Mouse (Mus musculus) spleen, adult 2 months (tissue): ENCODE measurements around the gene Izumo1. TPM values are rescaled to one million over a fixed set of nuclear protein-coding genes. Genes with fewer than 3 reads are reported as not detected.

Experiments used
- DNase-seq, 2 experiments: peaks; one replicate each; pipeline versions ENCODE4 v3.0.0 to v3.0.0-alpha.2; 2012 to 2021; ENCODE audit warnings: low spot score in 2 of 2, low read depth in 1 of 2
- H3K27ac ChIP-seq: fragments of 200-500 bp; 2 replicates; pipeline ENCODE4 v1.5.1; 2012; ENCODE audit warnings: low read length, inconsistent platforms; ENCODE audit not compliant: insufficient read depth
- H3K27me3 ChIP-seq: fragments of 200-500 bp; 2 replicates; pipeline ENCODE4 v1.6.1; 2012; ENCODE audit warnings: mild to moderate bottlenecking, moderate library complexity, low read length, inconsistent platforms; ENCODE audit not compliant: control insufficient read depth, insufficient read depth
- H3K36me3 ChIP-seq: fragments of 200-500 bp; 2 replicates; pipeline ENCODE4 v1.6.1; 2012; ENCODE audit warnings: mild to moderate bottlenecking, low read length, inconsistent platforms; ENCODE audit not compliant: control insufficient read depth, insufficient read depth
- H3K4me1 ChIP-seq: fragments of 200-500 bp; 2 replicates; pipeline ENCODE4 v1.6.1; 2011; ENCODE audit warnings: inconsistent platforms; ENCODE audit not compliant: control insufficient read depth, insufficient read depth, insufficient read length
- H3K4me3 ChIP-seq: fragments of 200-500 bp; 2 replicates; pipeline ENCODE4 v1.5.1; 2011; ENCODE audit warnings: mild to moderate bottlenecking, inconsistent platforms; ENCODE audit not compliant: insufficient read depth, insufficient read length; ENCODE audit errors: extremely low read depth
- CTCF ChIP-seq: fragments of 200-500 bp; IDR thresholded peaks from 2 replicates; pipeline ENCODE4 v1.5.1; 2011; ENCODE audit warnings: mild to moderate bottlenecking, inconsistent platforms; ENCODE audit not compliant: insufficient read depth, insufficient read length, insufficient replicate concordance; ENCODE audit errors: extremely low read depth
- POLR2A ChIP-seq: fragments of 200-500 bp; IDR thresholded peaks from 2 replicates; pipeline ENCODE4 v1.6.1; 2011; ENCODE audit warnings: low read depth, low read length, inconsistent platforms
- WGBS: fragments of 180-500 bp; shearing (Covaris S2); methylation state at CpG from one replicate; pipeline ENCODE4 v1.1.7; 2018; 5-methylcytosine and 5-hydroxymethylcytosine counted together
- polyA plus RNA-seq: library from polyadenylated mRNA; depleted of rRNA; stranded (reverse); fragments of >200 nt; gene quantifications from 2 replicates; pipeline ENCODE4 v1.2.3, GENCODE M21; 2012

The Izumo1 gene
- polyA plus RNA-seq, 1 experiment: 0.63 TPM

DNA sequence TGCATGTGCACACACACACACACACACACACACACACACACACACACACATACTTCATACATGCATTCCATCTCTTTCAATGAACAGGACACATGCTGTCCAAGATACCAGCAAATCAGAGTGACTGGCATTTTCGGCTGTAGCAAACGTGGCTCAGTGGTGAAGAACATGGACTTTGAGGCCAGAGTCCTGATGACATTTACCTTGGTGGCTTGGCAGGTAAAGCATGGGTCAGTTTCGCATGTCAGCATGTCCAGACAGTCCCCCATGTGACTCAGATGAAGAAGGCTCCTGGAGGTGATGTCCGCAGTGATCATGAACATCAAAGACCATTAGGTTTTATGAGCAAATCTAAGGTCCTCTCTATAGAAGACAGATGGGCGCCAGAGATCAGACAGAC lies 24.6 kb upstream of the Izumo1 start:
- DNase-seq: no peak
- no peak overlapping the region for H3K4me3 ChIP-seq
- H3K4me1 ChIP-seq: peaks cover 2% of the 10 kb centered on the region; the same call in 1 of the 2 replicates
- H3K27me3 ChIP-seq: no peaks in the 10 kb centered on the region
- no peaks in the 10 kb centered on the region for H3K36me3 ChIP-seq
- TF ChIP-seq POLR2A (no peak), CTCF (no peak)
- 91% methylated on average over 5 of the region's 5 CpGs for WGBS
- no peak overlapping the region for H3K27ac ChIP-seq

DNA sequence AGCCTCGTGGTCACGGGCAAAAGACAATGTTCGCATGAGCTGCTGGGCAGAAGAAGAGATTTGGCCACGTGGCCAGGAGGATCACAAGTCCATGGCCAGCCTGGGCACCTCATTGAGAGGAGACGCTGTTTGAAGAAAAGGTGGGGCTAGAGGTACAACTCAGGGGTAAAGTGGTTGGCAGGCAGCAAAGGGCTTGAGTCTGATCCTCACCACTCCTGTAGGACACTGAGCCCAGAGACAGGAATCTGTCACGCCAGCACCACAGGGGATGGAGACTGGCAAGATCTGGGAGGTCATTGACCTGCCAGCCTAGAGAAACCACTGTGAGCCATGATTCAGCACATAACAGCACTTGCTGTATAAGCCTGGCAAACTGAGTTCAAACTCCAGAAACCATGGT lies 24.1 kb upstream of the Izumo1 start:
- H3K4me1 ChIP-seq: no peaks in the 10 kb centered on the region
- H3K4me3 ChIP-seq: no peak overlapping the region
- 88% methylated on average over 6 of the region's 6 CpGs for WGBS
- H3K27ac ChIP-seq: no peak overlapping the region
- no peaks in the 10 kb centered on the region for H3K36me3 ChIP-seq
- DNase-seq: no peak
- TF ChIP-seq POLR2A (no peak), CTCF (no peak)
- no peaks in the 10 kb centered on the region for H3K27me3 ChIP-seq

DNA sequence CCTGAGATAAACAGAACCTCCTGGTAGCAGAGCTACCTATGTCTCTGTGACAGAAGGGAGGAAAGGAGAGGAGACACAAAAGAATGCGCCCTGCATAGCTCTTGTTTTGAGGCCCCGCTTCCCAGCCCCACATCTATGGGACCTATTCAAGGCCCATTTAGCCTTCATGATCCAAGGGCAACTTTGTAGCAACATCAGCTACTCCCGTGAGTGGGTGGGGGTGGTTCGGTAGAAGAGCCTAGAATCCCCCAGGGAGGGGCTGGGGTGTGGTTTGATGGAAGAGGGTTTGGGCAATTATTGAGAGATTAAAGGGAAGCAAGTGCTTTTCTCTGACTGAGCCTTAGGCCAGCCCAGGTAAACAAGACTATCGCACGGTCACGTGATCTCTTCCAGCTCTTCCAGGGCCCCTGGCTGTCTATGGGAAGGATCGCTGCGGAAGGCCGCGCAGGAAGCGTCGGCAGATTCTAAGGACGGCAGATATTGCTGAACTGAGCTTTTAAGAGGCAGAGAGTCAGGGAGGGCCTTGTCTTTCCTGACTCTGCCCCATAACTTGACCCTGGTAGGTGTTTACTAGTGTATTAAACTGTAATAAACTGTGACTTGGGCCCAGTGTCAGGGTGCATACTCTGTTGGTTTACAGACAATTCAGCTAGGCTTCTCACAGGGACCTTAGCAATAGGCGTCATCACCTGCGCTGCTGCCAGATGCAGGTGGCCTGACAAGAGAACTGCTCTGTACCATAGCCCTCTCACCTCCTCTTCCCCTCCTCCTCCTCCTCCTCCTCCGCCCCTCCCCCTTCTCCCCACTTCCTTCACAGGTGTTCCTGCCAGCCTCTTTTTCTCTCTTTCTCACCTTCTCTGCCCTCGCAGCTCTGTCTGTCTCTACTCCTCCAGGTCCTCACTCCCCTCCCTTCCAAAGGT lies 22.4 kb upstream of the Izumo1 start:
- Histone ChIP-seq H3K4me3 (no peak overlapping the region), H3K27ac (no peak overlapping the region), H3K4me1 (no peaks in the 10 kb centered on the region), H3K36me3 (no peaks in the 10 kb centered on the region), H3K27me3 (no peaks in the 10 kb centered on the region)
- TF ChIP-seq POLR2A (no peak), CTCF (no peak)
- no peak for DNase-seq
- 80% methylated on average over 18 of the region's 18 CpGs for WGBS

DNA sequence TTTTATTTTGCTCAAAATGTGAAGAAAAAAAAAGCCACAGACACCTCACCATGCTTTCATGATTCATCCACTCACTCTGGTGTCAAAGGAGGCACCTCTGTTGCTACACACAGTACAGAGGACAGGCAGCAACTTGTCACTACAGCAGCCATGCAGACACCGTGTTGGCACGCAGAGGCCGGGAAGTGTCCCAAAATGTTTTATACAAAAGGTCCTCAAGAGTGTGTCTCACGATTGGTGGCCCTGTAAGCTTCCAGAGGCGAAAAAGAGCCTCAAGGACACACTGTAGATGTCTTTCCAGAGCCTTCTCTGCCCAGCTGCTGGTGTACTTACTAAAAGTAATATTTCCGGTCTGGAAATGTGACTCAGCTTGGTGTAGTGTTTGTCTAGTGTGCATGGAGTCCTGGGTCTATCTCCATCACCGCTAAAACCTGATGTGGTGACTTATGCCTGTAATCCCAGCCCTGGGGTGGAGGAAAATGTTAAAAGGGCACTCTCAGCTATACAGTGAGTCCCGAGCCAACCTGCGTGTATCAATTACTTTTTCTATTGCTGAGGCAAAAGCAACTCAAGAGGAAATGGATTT lies 15.8 kb upstream of the Izumo1 start:
- H3K4me1 ChIP-seq: no peaks in the 10 kb centered on the region
- DNase-seq: no peak
- TF ChIP-seq CTCF (no peak), POLR2A (no peak)
- H3K27ac ChIP-seq: no peak overlapping the region
- H3K4me3 ChIP-seq: no peak overlapping the region
- H3K27me3 ChIP-seq: no peaks in the 10 kb centered on the region
- H3K36me3 ChIP-seq: no peaks in the 10 kb centered on the region
- WGBS: 76% methylated on average over 9 of the region's 9 CpGs

DNA sequence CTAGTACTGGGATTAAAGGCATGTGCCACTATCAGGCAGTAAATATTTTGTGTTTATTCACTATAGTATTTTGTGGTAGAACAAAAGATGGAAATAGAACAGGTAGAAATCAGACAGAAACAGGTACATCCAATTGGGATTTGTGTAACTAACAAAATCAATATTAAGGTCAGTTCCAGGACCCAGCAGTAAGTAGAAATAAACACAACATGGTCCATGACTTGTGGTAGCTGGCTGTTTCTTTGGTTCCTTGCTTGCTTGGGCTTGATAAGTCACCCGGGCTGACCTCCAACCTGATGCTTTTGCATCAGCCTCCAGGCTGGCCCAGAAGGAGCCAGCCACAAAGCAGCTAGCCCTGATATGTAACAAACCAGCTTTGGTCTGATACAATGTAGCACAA lies 12.1 kb upstream of the Izumo1 start:
- Histone ChIP-seq H3K36me3 (no peaks in the 10 kb centered on the region), H3K4me3 (no peak overlapping the region), H3K27ac (no peak overlapping the region), H3K4me1 (no peaks in the 10 kb centered on the region), H3K27me3 (no peaks in the 10 kb centered on the region)
- 72% methylated on average over 1 of the region's 1 CpGs for WGBS
- no peak for DNase-seq
- TF ChIP-seq POLR2A (no peak), CTCF (no peak)

DNA sequence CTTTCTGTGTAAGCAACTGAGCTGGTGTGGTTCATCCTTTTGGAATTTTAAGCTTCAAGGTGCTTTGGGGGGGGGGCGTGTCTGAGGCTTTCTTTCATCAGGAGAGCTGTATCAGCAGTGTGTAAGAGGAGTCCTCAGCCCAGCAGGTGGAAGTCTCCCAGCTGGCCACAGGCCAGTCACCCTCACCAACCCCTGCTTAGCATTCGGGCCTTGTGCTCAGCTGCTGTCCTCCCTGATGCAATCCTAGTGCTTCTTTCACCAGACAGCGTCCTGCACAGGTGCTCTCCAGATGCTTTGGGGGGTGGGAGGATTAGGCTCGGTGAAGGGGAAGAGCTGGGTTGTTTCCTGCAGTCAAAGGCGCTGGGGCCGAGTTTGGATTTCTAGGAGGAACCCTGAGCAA lies 5.3 kb upstream of the Izumo1 start:
- no peak for TF ChIP-seq POLR2A
- TF ChIP-seq CTCF: no peak
- H3K4me1 ChIP-seq: no peaks in the 10 kb centered on the region; the same call in 1 of the 2 replicates
- no peak for DNase-seq

More for the DNA sequence above, 5.3 kb upstream of the Izumo1 start:
- Histone ChIP-seq H3K27ac (no peak overlapping the region), H3K4me3 (no peak overlapping the region), H3K27me3 (peaks cover 2% of the 10 kb centered on the region; the same call in 1 of the 2 replicates), H3K36me3 (no peaks in the 10 kb centered on the region)
- WGBS: 67% methylated on average over 6 of the region's 6 CpGs
